Mouse (Mus musculus) lung, postnatal 0 days (tissue): ENCODE measurements at regions not wholly inside any gene's neighbourhood (a gene's known extent, or its start where the extent isn't known, plus 50 kb on each side); places are given as distances from the start of the nearest gene placed in this dataset.

ENCODE experiments used
- CTCF ChIP-seq: IDR thresholded peaks from 2 replicates; pipeline ENCODE4 v1.5.1; 2016; ENCODE audit warnings: antibody characterized with exemption, mild to moderate bottlenecking
- EP300 ChIP-seq: IDR thresholded peaks from 2 replicates; pipeline ENCODE4 v1.6.1; 2016; ENCODE audit warnings: antibody characterized with exemption, mild to moderate bottlenecking, control low read depth

GRCm38 (mm10) chr12:77663180-77663579 is 425.3 kb downstream of the Fut8 start:
- TF ChIP-seq CTCF, result no peak
- no peak for TF ChIP-seq EP300
